Mouse (Mus musculus): Measurements from ENCODE around the gene Golga3. TPM values are rescaled to one million over a fixed set of nuclear protein-coding genes. Genes with fewer than 3 reads are reported as not detected.

Gene Golga3
- total and polyA plus RNA-seq, 2 experiments: 5.4 to 11.6 TPM

GRCm38 (mm10) chr5:110222757-110223156 lies 46.3 kb downstream of the Golga3 start:
- TF ChIP-seq CTCF (IDR thresholded peaks at IDR 0.05; ENCODE audit: low read depth, low read length) (no peak), POLR2A (IDR thresholded peaks at IDR 0.05; ENCODE audit: extremely low read depth, insufficient read depth, low read length) (no peak)
- WGBS: 85% methylated on average over 6 of the region's 6 CpGs

GRCm38 (mm10) chr5:110225056-110225455 lies 48.6 kb downstream of the Golga3 start:
- Histone ChIP-seq H3K27me3 (ENCODE audit: control insufficient read depth, insufficient read depth, low read length) (no peaks in the 10 kb centered on the region), H3K9ac (ENCODE audit: low read depth, low read length) (no peak overlapping the region), H3K27ac (replicated peaks; ENCODE audit: insufficient read depth, low read depth, low read length) (no peak overlapping the region), H3K79me2 (ENCODE audit: control insufficient read depth, insufficient read depth, low read length) (no peaks in the 10 kb centered on the region), H3K4me1 (ENCODE audit: control insufficient read depth, insufficient read depth, low read length) (peaks cover 1% of the 10 kb centered on the region), H3K36me3 (ENCODE audit: control insufficient read depth, insufficient read depth, low read length) (peaks cover 48% of the 10 kb centered on the region), H3K4me3 (ENCODE audit: insufficient read depth, low read depth, low read length) (no peak overlapping the region)
- TF ChIP-seq CTCF (IDR thresholded peaks at IDR 0.05; ENCODE audit: low read depth, low read length) (no peak), POLR2A (IDR thresholded peaks at IDR 0.05; ENCODE audit: extremely low read depth, insufficient read depth, low read length) (no peak)
- 93% methylated on average over 3 of the region's 3 CpGs for WGBS
- no peak for DNase-seq (ENCODE audit: extremely low read depth, low read depth, low spot score)

More at GRCm38 (mm10) chr5:110222757-110223156, 46.3 kb downstream of the Golga3 start:
- Histone ChIP-seq H3K79me2 (ENCODE audit: control insufficient read depth, insufficient read depth, low read length) (no peaks in the 10 kb centered on the region), H3K27me3 (ENCODE audit: control insufficient read depth, insufficient read depth, low read length) (no peaks in the 10 kb centered on the region), H3K4me3 (ENCODE audit: insufficient read depth, low read depth, low read length) (no peak overlapping the region), H3K27ac (replicated peaks; ENCODE audit: insufficient read depth, low read depth, low read length) (no peak overlapping the region), H3K4me1 (ENCODE audit: control insufficient read depth, insufficient read depth, low read length) (no peaks in the 10 kb centered on the region), H3K36me3 (ENCODE audit: control insufficient read depth, insufficient read depth, low read length) (peaks cover 66% of the 10 kb centered on the region), H3K9ac (ENCODE audit: low read depth, low read length) (no peak overlapping the region)
- DNase-seq (ENCODE audit: extremely low read depth, low read depth, low spot score): no peak

GRCm38 (mm10) chr5:110227336-110227883 lies 50.9 kb downstream of the Golga3 start:
- TF ChIP-seq POLR2A (IDR thresholded peaks at IDR 0.05; ENCODE audit: extremely low read depth, insufficient read depth, low read length) (no peak), CTCF (IDR thresholded peaks at IDR 0.05; ENCODE audit: low read depth, low read length) (no peak)

GRCm38 (mm10) chr5:110230401-110230779 lies 53.9 kb downstream of the Golga3 start:
- TF ChIP-seq CTCF (IDR thresholded peaks at IDR 0.05; ENCODE audit: low read depth, low read length): no peak
- no peak for TF ChIP-seq POLR2A (IDR thresholded peaks at IDR 0.05; ENCODE audit: extremely low read depth, insufficient read depth, low read length)
- Histone ChIP-seq H3K4me1 (ENCODE audit: control insufficient read depth, insufficient read depth, low read length) (peaks cover 8% of the 10 kb centered on the region), H3K27ac (replicated peaks; ENCODE audit: insufficient read depth, low read depth, low read length) (peak overlapping the region; percentile 47; the same call in 1 of the 2 replicates), H3K79me2 (ENCODE audit: control insufficient read depth, insufficient read depth, low read length) (peaks cover 7% of the 10 kb centered on the region; the same call in 1 of the 2 replicates), H3K9ac (ENCODE audit: low read depth, low read length) (peak overlapping the region; percentile 96), H3K27me3 (ENCODE audit: control insufficient read depth, insufficient read depth, low read length) (no peaks in the 10 kb centered on the region), H3K4me3 (ENCODE audit: insufficient read depth, low read depth, low read length) (peak overlapping the region; percentile 70), H3K36me3 (ENCODE audit: control insufficient read depth, insufficient read depth, low read length) (peaks cover 9% of the 10 kb centered on the region)
- 5% methylated on average over 8 of the region's 8 CpGs for WGBS
- DNase-seq (ENCODE audit: extremely low read depth, low read depth, low spot score): no peak

More at GRCm38 (mm10) chr5:110227336-110227883, 50.9 kb downstream of the Golga3 start:
- WGBS: 78% methylated on average over 1 of the region's 1 CpGs
- H3K9ac ChIP-seq (ENCODE audit: low read depth, low read length): no peak overlapping the region
- no peak overlapping the region for H3K27ac ChIP-seq (replicated peaks; ENCODE audit: insufficient read depth, low read depth, low read length)
- no peak overlapping the region for H3K4me3 ChIP-seq (ENCODE audit: insufficient read depth, low read depth, low read length)
- H3K27me3 ChIP-seq (ENCODE audit: control insufficient read depth, insufficient read depth, low read length): no peaks in the 10 kb centered on the region
- peaks cover 27% of the 10 kb centered on the region for H3K36me3 ChIP-seq (ENCODE audit: control insufficient read depth, insufficient read depth, low read length)
- peaks cover 4% of the 10 kb centered on the region; the same call in 1 of the 2 replicates for H3K79me2 ChIP-seq (ENCODE audit: control insufficient read depth, insufficient read depth, low read length)
- DNase-seq (ENCODE audit: extremely low read depth, low read depth, low spot score): no peak
- H3K4me1 ChIP-seq (ENCODE audit: control insufficient read depth, insufficient read depth, low read length): peaks cover 8% of the 10 kb centered on the region

GRCm38 (mm10) chr5:110230780-110231461 lies 54.4 kb downstream of the Golga3 start, which contains the start of gene Ankle2:
TSS of gene Ankle2 (plus strand) at chr5:110231004.
- peaks cover 7% of the 10 kb centered on the region; the same call in 1 of the 2 replicates for H3K79me2 ChIP-seq (ENCODE audit: control insufficient read depth, insufficient read depth, low read length)
- no peak for TF ChIP-seq CTCF (IDR thresholded peaks at IDR 0.05; ENCODE audit: low read depth, low read length)
- no peak; the same call in 1 of the 2 replicates for TF ChIP-seq POLR2A (IDR thresholded peaks at IDR 0.05; ENCODE audit: extremely low read depth, insufficient read depth, low read length)
- peak within 1 kb of the TSS; percentile 87 for H3K27ac ChIP-seq (replicated peaks; ENCODE audit: insufficient read depth, low read depth, low read length)
- peaks cover 8% of the 10 kb centered on the region for H3K4me1 ChIP-seq (ENCODE audit: control insufficient read depth, insufficient read depth, low read length)
- WGBS: under 1% methylated on average over 81 of the region's 81 CpGs
- H3K4me3 ChIP-seq (ENCODE audit: insufficient read depth, low read depth, low read length): peak within 1 kb of the TSS; percentile 70
- H3K27me3 ChIP-seq (ENCODE audit: control insufficient read depth, insufficient read depth, low read length): no peaks in the 10 kb centered on the region
- peaks cover 5% of the 10 kb centered on the region for H3K36me3 ChIP-seq (ENCODE audit: control insufficient read depth, insufficient read depth, low read length)
- H3K9ac ChIP-seq (ENCODE audit: low read depth, low read length): peak within 1 kb of the TSS; percentile 96
- DNase-seq (ENCODE audit: extremely low read depth, low read depth, low spot score): peak; percentile 75

All from liver, adult 2 months (tissue).